Mouse (Mus musculus): ENCODE measurements at regions not wholly inside any gene's neighbourhood (a gene's known extent, or its start where the extent isn't known, plus 50 kb on each side); places are given as distances from the start of the nearest gene placed in this dataset.

DNA sequence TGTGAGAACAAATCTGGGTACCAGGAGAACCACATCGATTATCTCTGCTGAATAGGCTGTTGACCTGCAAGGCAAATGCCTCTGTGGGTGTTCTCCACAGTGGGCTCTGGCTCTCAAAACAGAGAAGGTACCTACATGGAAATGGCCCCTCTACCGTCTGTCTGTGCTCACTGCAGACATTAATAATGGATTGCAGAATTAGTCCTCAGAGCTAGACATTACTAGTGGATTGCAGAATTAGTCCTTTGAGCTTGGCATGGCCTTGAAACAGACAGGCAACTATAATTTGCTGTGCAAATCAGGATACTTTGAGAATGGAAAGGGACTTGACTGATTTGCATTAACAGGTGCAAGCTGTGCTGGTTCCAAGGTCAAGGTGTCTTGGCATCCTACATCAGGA lies 77.3 kb upstream of the Gm26897 start:
- DNase-seq (ENCODE audit: low spot score in 2 of 2): no peak

DNA sequence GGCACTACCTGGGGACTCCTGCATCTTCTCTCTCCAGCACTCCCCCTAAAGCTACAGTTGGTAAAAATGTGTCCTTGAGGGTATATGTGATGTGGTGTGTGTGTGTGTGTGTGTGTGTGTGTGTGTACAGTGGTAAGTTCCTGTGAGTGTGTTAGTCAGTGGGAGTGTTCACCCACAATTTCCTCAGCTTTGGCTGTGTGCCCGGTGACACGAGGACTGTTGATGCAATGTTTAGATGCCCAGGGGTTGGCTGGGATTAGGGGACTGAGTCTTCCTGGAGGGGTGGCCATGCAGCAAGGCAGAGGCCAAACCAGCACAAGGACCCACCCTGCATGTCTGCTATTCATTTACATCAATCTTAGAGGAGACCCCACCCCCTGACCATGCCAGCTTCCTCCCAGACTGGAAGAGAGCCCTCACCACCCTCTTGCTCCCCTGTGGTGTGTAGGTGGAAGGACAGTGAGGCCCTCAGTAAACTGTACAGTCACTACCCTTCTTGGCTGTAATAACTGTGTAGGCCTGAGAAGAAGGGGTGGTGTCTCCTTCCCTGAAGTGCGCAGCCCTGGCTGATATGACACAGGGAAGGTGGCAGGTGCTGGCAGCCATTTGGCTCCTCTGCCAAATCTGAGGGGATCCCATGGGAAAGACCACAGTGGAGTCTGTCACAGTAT lies 75.8 kb upstream of the Gm26897 start:
- DNase-seq (ENCODE audit: low spot score in 2 of 2): no peak

DNA sequence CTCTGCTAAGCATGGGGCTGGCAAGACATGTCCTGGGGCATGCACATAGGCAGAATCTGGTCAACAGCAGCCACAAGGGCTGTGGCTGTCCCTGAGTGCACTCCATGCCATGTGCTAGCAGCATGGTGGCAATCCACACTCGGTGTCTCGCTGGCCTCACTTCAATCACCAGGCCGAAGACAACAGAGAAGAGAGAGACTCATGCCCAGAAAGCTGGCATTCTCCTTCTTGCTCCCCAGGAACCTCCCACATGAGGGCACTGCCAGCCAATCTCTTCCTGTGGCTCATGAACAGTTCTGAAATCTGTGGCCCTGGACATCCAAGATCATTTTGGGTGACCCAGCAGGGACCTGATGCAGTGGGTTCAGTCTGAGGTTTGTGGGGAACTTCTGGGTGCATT lies 74.5 kb upstream of the Gm26897 start:
- DNase-seq (ENCODE audit: low spot score in 2 of 2): no peak

DNA sequence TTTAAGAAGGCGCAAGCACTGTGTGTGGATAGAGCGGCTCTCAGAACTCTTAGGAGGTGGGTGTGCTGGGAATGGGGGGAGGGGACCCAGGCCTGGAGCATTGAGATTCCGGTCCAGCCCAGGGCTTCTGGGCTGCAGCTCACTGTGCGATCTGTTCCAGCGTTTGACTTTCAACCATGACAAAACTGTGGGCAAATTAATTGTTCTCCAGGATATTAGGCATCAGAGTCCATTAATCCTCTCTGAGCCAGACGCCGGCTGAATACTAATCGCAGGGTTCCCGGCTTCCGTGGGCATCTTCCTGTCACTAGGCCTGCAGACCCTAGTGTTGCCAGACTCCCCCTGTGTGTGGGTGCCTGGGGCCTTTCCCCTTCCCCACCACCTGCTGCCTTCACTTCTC lies 73.3 kb upstream of the Gm26897 start:
- DNase-seq (ENCODE audit: low spot score in 2 of 2): no peak

DNA sequence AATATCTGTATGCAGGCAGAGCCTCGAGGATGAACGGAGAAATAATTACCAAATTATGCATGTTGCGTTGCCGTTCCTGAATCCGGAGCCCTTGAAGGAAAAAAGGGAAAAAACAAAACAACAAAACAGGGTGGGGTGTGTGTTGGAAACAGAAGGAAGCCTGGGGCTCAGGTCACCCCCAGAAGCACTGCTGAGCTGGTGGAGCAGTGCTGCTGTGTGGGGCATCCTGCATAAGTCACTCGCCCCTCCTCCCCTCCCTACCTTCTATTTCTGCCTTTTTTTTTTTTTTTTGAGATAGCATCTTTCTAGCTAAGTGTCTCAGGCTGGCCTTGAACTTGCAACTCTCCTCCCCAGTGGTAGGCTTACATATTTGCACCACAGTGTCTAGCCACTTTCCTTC lies 72.8 kb upstream of the Gm26897 start:
- DNase-seq (ENCODE audit: low spot score in 2 of 2): no peak

DNA sequence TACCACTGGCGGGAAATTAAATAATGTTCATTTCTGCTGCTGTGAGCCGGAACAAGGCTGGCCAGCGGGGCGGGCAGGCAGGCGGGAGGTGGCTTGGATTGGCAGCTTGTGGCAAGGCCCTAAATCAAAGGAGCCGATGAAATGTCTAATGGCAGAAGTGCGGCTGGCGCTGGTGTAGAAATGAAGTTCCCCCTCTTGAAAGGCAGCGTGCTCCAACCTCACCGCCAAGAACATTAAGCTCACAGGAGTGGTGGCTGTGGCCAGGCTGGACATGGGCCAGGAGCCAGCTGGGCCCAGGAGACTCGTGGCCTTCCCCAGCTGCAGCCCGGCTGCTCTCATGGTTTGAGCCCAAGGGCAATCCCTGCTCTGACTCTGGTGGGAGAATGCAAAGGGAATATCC lies 71.8 kb upstream of the Gm26897 start:
- no peak for DNase-seq (ENCODE audit: low spot score in 2 of 2)

DNA sequence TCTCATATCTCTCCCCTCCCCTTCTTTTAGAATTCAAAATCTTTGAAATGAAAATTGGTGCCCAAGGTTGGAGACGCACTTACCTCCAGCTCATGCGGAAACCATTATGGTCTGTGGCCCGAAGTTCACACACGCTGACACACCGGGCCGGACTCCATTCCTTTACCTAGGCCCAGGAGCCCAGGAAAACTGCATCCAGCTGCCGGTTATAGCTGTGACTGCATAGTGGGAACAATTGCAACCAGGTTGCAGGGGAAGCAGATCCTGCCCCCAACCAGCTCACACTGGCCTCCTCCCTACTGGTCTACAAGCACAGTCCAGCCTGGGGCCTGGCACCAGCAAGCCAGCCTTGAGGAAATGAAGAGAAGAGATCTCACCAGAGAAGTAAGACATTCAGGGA lies 69.9 kb upstream of the Gm26897 start:
- no peak for DNase-seq (ENCODE audit: low spot score in 2 of 2)

DNA sequence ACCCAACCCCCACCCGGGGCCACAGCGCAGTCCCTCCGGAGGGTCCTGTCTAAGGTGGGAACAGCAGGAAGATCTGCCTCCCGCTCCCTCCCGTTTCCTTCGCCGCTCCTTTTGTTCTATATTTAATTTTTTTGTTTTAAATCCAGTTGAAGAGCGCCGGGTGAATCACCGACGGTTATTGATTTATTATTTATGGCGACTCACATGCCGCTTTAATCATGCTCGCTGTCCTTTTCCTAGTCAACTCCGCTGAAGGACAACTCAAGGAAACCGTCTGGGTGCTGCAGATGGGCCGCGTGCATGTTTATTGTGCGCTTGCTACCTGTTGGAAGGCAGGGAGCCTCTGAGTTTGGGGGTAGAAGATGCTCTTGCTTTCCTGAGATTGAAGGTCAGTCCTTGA lies 68.3 kb upstream of the Gm26897 start:
- DNase-seq (ENCODE audit: low spot score in 2 of 2): no peak

DNA sequence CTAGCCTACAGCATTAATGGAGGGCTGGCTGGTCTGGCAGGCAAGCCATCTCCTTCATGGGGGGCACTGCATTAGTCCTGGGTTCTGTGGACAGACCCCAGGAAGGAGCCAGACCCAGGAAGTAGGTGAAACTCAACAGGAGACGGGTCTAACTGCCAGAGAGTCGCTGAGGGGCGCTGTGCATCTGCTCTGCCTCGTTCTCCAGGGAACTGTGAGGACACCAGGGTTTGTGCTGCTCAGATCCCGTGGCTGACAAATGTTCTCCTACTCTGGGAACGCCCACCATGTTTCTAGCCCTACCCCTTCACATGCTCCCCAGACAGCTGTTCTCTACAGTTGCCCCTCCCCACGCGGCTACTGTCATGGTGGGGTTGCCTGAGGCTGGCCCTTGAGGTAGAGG lies 67.7 kb upstream of the Gm26897 start:
- no peak for DNase-seq (ENCODE audit: low spot score in 2 of 2)

DNA sequence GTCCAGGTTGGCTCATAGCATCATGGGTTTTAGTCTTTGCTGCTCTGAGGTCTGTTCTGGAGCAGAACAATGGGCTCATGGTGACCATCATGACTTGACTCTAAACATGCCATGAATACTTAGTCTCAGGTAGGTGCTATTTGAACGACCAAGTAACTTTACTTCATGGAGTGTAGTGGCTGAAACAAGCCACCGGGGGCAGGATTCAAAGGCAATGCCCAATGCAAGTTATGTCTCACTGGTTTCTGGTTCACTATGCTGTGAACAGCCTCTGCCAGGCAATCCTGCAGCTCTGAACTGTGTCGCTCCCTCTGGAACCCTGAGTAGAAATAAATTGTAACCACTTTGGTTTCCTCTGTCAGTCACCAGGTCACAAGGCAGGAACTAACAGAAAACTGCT lies 65.8 kb upstream of the Gm26897 start:
- DNase-seq (ENCODE audit: low spot score in 2 of 2): peak in 1 of 2 experiments; percentile 33

DNA sequence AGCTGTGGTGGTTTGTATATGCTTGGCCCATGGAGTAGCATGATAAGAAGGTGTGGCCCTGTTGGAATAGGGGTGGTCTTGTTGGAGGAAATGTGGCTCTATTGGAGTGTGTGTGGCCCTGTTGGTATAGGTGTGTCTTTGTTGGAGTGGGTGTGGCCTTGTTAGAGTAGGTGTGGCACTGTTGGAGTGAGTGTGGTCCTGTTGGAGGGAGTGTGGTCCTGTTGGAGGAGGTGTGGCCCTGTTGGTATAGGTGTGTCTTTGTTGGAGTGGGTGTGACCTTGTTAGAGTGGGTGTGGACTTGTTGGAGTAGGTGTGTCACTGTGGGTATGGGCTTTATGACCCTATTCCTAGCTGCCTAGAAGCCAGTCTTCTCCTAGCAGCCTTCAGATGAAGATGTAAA lies 64.6 kb upstream of the Gm26897 start:
- no peak for DNase-seq (ENCODE audit: low spot score in 2 of 2)

DNA sequence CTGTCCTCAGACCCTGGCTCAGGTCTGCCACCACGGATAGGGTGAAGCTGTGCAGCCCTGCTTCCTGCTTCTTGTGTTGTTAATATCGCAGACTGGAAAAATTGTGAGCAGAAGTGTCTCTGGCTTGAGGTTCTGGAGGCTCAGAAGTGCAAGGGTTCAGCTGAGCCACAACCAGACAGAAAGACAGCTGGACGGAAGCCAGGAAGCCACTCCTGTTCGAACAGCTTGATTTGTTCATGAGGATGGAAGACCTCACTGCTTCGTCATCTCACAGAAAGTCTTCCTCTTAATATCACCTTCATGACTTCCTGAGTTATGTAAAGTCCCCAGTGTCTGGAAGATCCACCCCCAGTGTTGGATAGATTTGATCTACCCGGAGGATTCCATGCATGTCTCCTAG lies 62.0 kb upstream of the Gm26897 start:
- no peak for DNase-seq (ENCODE audit: low spot score in 2 of 2)

DNA sequence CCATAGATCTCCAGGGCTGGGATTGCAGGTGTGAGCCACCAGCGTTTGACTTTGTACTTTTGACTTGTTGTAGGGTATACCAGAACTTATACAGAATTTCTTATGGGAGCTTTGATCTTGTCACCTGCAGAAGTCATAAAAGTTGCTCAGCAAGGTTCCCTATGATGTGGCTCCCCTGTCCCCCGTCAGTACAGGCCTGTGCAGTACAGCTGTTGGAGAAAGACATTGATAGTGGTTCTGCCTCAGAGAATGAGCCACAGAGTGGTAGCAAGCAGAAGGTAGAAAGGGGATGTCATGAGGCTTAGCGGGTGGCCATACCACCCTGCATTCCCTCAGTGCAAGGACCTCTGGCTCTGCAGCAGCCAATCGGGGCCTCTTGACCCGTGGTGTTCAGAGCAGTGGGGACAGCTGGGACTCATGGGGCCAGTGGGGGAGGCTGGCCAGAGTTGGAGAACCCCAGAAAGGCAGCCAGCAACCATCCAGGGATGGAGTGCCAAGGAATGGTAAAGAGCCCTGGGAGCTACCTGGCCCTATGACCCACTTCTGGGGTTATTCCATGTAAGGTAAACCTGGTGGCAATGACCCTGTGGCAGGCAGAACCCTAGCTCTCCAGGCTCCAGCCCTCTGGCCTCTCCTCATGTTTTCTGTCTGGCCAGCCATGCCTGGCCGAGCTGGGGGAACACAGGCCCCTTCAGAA lies 58.6 kb upstream of the Gm26897 start:
- DNase-seq (ENCODE audit: low spot score in 2 of 2): no peak

DNA sequence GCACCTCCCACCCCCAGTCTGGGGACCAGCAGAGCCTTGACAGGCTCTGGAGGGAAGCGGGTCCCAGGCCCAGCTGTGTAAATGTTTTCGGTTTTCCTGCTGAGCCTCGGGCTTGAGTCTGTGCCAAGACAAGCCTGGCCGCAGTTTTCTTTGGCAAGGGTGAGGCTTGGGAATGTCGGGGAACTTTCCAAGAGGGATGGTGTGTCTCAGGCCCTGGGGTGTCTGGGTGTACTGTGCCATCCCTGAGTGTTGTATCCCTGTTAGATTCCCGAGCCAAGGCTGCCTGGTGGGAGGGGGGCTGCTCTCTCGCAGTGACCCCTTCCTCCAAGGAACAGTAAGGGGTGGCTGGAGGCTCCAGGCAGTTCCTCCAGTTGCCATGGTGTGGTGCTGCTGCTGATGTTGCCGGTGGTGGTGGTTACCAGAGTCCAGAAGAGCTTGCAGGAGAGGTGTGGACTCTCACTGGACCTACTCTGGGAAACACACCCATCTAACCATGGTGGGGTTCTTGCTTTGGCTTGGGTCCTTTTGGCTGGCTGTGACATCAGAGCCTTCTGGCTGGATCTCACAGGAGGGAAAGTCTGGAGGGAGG lies 58.0 kb upstream of the Gm26897 start:
- peak in 1 of 2 experiments; percentile 21 for DNase-seq (ENCODE audit: low spot score in 2 of 2)

DNA sequence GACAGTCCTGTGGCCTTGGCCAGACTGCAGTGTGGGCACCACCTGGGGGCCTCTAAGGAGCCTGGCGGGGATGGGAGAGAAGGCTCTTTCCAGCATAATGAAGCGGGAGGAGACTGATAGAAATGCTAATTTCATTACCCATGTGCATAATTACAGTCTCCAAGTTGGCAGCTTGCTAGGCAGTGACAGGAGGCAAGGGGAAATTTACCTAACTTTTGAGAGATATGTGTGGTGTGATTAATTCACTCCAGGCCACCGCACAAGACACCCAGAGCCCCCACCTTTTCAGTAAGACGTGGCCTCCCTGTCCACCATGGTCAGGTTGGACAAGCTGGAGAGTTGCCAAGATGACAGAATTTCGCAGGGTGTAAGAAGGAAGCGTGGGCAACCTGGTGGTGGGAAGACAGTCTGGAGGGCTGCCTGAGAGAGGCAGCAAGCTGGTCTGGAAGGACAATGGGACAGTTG lies 55.8 kb upstream of the Gm26897 start:
- DNase-seq (ENCODE audit: low spot score in 2 of 2): no peak

DNA sequence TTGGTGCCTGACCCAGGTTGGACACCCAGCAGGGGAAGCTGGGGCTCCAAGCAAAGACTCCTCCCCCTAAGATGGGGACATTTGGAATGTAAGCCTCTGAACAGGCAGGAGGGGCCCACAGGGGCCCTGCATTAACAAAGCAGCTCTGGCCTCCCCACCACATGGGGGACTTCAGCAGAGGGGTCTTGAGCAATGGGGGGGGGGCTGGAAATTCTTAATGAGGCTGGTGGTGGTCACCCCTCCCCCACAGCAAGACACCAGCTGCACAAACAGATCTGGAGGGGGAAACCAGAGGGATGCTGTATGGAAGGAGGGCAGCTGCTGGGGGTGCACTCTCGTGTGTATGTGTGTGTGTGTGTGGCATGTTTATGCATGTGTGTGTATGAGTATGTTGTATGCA lies 55.2 kb upstream of the Gm26897 start:
- DNase-seq (ENCODE audit: low spot score in 2 of 2): no peak

DNA sequence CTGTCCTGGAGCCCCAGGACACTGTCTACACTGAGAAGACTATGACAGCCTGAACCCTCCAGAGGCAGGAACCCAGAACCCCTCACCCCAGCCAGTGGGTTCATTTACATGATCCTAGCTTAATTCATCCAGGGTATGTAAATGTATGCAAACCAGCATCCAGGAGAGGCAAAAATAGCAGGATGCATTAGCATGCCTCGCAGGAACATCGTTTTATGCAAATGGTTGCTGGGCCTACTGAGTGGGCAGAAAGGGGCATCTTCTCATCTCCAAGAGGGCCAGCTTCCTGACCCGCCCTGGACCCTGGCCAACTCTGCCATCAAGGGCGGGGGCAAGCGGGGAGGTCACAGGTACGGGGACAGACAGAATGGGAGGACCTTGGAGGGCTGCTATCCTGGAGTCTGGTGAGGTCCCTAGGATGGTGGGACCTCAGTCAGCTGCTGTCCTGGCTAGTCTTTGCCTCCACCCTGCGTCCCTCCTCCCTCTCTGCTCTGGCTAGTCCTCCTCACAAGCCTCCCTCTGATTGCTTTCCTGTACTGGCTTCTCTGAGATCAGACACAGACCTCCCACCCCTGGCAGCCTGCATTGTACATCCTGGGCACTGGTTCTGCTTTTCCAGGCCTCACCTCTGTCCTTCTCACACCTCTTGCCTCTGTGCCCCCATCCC lies 52.2 kb upstream of the Gm26897 start:
- no peak for DNase-seq (ENCODE audit: low spot score in 2 of 2)

DNA sequence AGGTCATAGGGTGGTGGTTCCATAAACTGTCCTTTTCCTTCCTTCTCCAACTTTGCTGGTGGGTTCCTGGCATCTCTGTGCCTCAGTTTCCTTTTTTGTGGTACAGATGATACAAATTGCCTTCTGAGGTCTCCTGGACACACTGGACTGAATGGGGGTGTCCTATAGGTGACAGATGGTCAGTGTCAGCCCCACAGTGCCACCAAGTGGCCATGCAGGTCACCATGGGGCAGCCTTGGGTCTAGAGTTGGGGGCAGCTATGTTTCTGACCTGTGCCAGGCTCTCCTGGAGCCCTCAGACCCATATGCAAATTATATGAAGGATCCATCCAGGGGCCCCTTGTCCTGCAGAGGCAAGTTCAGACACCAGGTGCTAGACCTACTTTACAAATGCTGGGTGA lies 50.8 kb upstream of the Gm26897 start:
- DNase-seq (ENCODE audit: low spot score in 2 of 2): peak; percentile 9 to 45
